In genomic region chr12:10035479-10035878, GRCm38 (mm10) we compare ENCODE assay signal across 29 mouse cellular contexts.
DNase-seq lines count a peak whose midpoint lies in the region; ATAC-seq and TF ChIP-seq lines count a peak whose summit lies in the region.
"Had no signal": no experiment of that assay in that cellular context is flagged by ENCODE, and none has a peak within 500 bp of the region (broad histone marks: within the 10 kb centered on the region; RNA-seq: fewer than 3 reads in every experiment).

No protein-coding gene starts in this region.

- no peak overlapping the region for H3K27ac ChIP-seq in lung, embryonic 14.5 days (ENCODE audit: low read depth)
- H3K27ac ChIP-seq in lung, postnatal 0 days (ENCODE audit: low read length) = no peak overlapping the region
- no peak overlapping the region for H3K27ac ChIP-seq in intestine, postnatal 0 days (ENCODE audit: low read depth, low read length)
- H3K27ac ChIP-seq in forebrain, embryonic 16.5 days (ENCODE audit: low read length) = no peak overlapping the region
- H3K27ac ChIP-seq: heart, adult 2 months; hindbrain, embryonic 14.5 days; layer of hippocampus, adult 2 months; liver, embryonic 12.5 days; stomach, embryonic 15.5 days had no signal

- no peak overlapping the region for H3K4me3 ChIP-seq in lung, embryonic 14.5 days (ENCODE audit: low read depth, low read length)
- H3K4me3 ChIP-seq in lung, postnatal 0 days (ENCODE audit: low read depth, low read length) = no peak overlapping the region
- no peak overlapping the region for H3K4me3 ChIP-seq in intestine, postnatal 0 days (ENCODE audit: low read depth, low read length)
- no peak overlapping the region for H3K4me3 ChIP-seq in forebrain, embryonic 16.5 days (replicated peaks; ENCODE audit: low read length)
- H3K4me3 ChIP-seq: heart, adult 2 months; heart, embryonic 12.5 days; layer of hippocampus, adult 2 months; liver, embryonic 12.5 days; myocyte; stomach, embryonic 15.5 days had no signal

- WGBS in lung, embryonic 14.5 days = 36% methylated on average over 8 of the region's 8 CpGs
- WGBS in lung, postnatal 0 days = 61% methylated on average over 8 of the region's 8 CpGs
- 61% methylated on average over 8 of the region's 8 CpGs for WGBS in intestine, postnatal 0 days
- WGBS in forebrain, embryonic 16.5 days = 87% methylated on average over 8 of the region's 8 CpGs

- H3K4me1 ChIP-seq in lung, embryonic 14.5 days (ENCODE audit: insufficient read depth) = no peaks in the 10 kb centered on the region
- no peaks in the 10 kb centered on the region for H3K4me1 ChIP-seq in lung, postnatal 0 days (ENCODE audit: insufficient read depth, low read depth, low read length)
- H3K4me1 ChIP-seq in intestine, postnatal 0 days (replicated peaks; ENCODE audit: control insufficient read depth, insufficient read depth, low read length) = 0 out of 2 replicates have a peak, but pooled peaks cover 2% of the 10 kb centered on the region
- no peaks in the 10 kb centered on the region for H3K4me1 ChIP-seq in forebrain, embryonic 16.5 days (replicated peaks; ENCODE audit: control insufficient read depth, insufficient read depth, low read length)
- H3K4me1 ChIP-seq: heart, embryonic 12.5 days; liver, embryonic 12.5 days; stomach, embryonic 15.5 days had no signal

- H3K9me3 ChIP-seq in lung, embryonic 14.5 days (ENCODE audit: low read depth, low read length) = no peaks in the 10 kb centered on the region
- H3K9me3 ChIP-seq in lung, postnatal 0 days (ENCODE audit: low read length) = no peaks in the 10 kb centered on the region
- H3K9me3 ChIP-seq in intestine, postnatal 0 days (ENCODE audit: control insufficient read depth) = no peaks in the 10 kb centered on the region
- H3K9me3 ChIP-seq in forebrain, embryonic 16.5 days (ENCODE audit: control insufficient read depth, low read length) = no peaks in the 10 kb centered on the region
- H3K9me3 ChIP-seq: heart, embryonic 12.5 days; liver, embryonic 12.5 days; stomach, embryonic 15.5 days had no signal

- no peaks in the 10 kb centered on the region for H3K36me3 ChIP-seq in lung, embryonic 14.5 days (ENCODE audit: insufficient read depth)
- H3K36me3 ChIP-seq in lung, postnatal 0 days (ENCODE audit: insufficient read depth, low read length) = no peaks in the 10 kb centered on the region
- no peaks in the 10 kb centered on the region for H3K36me3 ChIP-seq in intestine, postnatal 0 days (ENCODE audit: control insufficient read depth, insufficient read depth)
- no peaks in the 10 kb centered on the region for H3K36me3 ChIP-seq in forebrain, embryonic 16.5 days (ENCODE audit: control insufficient read depth, insufficient read depth)
- H3K36me3 ChIP-seq: heart, embryonic 12.5 days; liver, embryonic 12.5 days; stomach, embryonic 15.5 days had no signal

- no peaks in the 10 kb centered on the region for H3K27me3 ChIP-seq in lung, embryonic 14.5 days (ENCODE audit: insufficient read depth, low read length)
- no peaks in the 10 kb centered on the region for H3K27me3 ChIP-seq in lung, postnatal 0 days (replicated peaks; ENCODE audit: insufficient read depth, low read length)
- H3K27me3 ChIP-seq in intestine, postnatal 0 days (replicated peaks; ENCODE audit: control insufficient read depth, insufficient read depth, low read length) = no peaks in the 10 kb centered on the region
- H3K27me3 ChIP-seq in forebrain, embryonic 16.5 days (replicated peaks; ENCODE audit: control insufficient read depth, insufficient read depth, low read length) = no peaks in the 10 kb centered on the region
- H3K27me3 ChIP-seq: heart, embryonic 12.5 days; liver, embryonic 12.5 days; stomach, embryonic 15.5 days had no signal

- no peak overlapping the region for H3K9ac ChIP-seq in lung, embryonic 14.5 days
- H3K9ac ChIP-seq in lung, postnatal 0 days (replicated peaks; ENCODE audit: low read depth) = no peak overlapping the region
- no peak overlapping the region for H3K9ac ChIP-seq in intestine, postnatal 0 days (ENCODE audit: low read depth, low read length)
- H3K9ac ChIP-seq in forebrain, embryonic 16.5 days (replicated peaks; ENCODE audit: low read depth, low read length) = no peak overlapping the region
- H3K9ac ChIP-seq: heart, embryonic 12.5 days; hindbrain, embryonic 14.5 days; liver, embryonic 12.5 days; stomach, embryonic 15.5 days had no signal

- TF ChIP-seq EP300 in lung, postnatal 0 days (IDR thresholded peaks at IDR 0.05) = no peak

- peak; percentile 32 for DNase-seq in lung, embryonic 14.5 days
- DNase-seq in lung, postnatal 0 days (ENCODE audit: low spot score) = no peak
- DNase-seq in embryo, embryonic 11 days = peak; percentile 57
- DNase-seq in forelimb bud, embryonic 11.5 days (ENCODE audit: low read depth, low spot score) = peak; percentile 63
- DNase-seq in mesoderm, embryonic 11.5 days (ENCODE audit: low read depth, low spot score) = peak; percentile 58
- DNase-seq in cerebellum, postnatal 10 days = no peak
- DNase-seq: adrenal gland, postnatal 14 days; cerebellum, adult 11-12 months; cerebellum, adult 9-11 months; heart, adult 2 months; kidney, adult 18-20 months; kidney, postnatal 36 days; layer of hippocampus, postnatal 36 days; left cerebral cortex, postnatal 4 days; lung, adult 18-20 months; lung, postnatal 14 days; right cerebral cortex, postnatal 25 days; thymus, postnatal 14 days had no signal

- ATAC-seq in lung, embryonic 14.5 days (ENCODE audit: insufficient read depth) = no peak
- ATAC-seq in lung, postnatal 0 days = no peak
- no peak for ATAC-seq in intestine, postnatal 0 days
- no peak for ATAC-seq in forebrain, embryonic 16.5 days
- ATAC-seq: forebrain, embryonic 14.5 days; liver, embryonic 12.5 days; midbrain, embryonic 16.5 days had no signal

- no peak for TF ChIP-seq CTCF in lung, embryonic 14.5 days (IDR thresholded peaks at IDR 0.05; ENCODE audit: low read depth)
- no peak for TF ChIP-seq CTCF in lung, postnatal 0 days (IDR thresholded peaks at IDR 0.05)
- TF ChIP-seq CTCF in intestine, postnatal 0 days (IDR thresholded peaks at IDR 0.05; ENCODE audit: low read depth) = no peak

- H3K4me2 ChIP-seq in lung, embryonic 14.5 days = no peak overlapping the region
- no peak overlapping the region for H3K4me2 ChIP-seq in lung, postnatal 0 days (replicated peaks; ENCODE audit: low read depth, low read length)
- no peak overlapping the region for H3K4me2 ChIP-seq in intestine, postnatal 0 days (replicated peaks; ENCODE audit: low read depth)
- no peak overlapping the region for H3K4me2 ChIP-seq in forebrain, embryonic 16.5 days (ENCODE audit: low read length)
- H3K4me2 ChIP-seq: heart, embryonic 12.5 days; hindbrain, embryonic 14.5 days; liver, embryonic 12.5 days; midbrain, embryonic 11.5 days; stomach, embryonic 15.5 days had no signal

Comparison
In these comparisons a context has a peak if more than half of its experiments do, and no peak if none do; other contexts are left out.
1. DNase-seq: peak in lung, embryonic 14.5 days (single experiment), embryo, embryonic 11 days (single experiment), forelimb bud, embryonic 11.5 days (single experiment) and mesoderm, embryonic 11.5 days (single experiment); none in lung, postnatal 0 days (single experiment) and cerebellum, postnatal 10 days (0 of 2).